Mouse (Mus musculus): ENCODE results near the gene Prdm16. TPM values are rescaled to one million over a fixed set of nuclear protein-coding genes. Genes with fewer than 3 reads are reported as not detected.

Gene Prdm16
- polyA plus RNA-seq, 1 experiment from 2014 or later, result 17.5 TPM

GRCm38 (mm10) chr4:154400256-154401171 lies 236.2 kb downstream of the Prdm16 start:
- ATAC-seq (ENCODE audit: insufficient number of reproducible peaks, low FRiP score, low TSS enrichment, low read depth), result no peak
- Histone ChIP-seq H3K27ac (no peak overlapping the region), H3K4me1 (peaks cover 35% of the 10 kb centered on the region), H3K9ac (no peak overlapping the region), H3K36me3 (no peaks in the 10 kb centered on the region), H3K4me2 (no peak overlapping the region), H3K27me3 (0 out of 2 replicates have a peak, but pooled peaks cover 3% of the 10 kb centered on the region), H3K9me3 (no peaks in the 10 kb centered on the region), H3K4me3 (no peak overlapping the region)
- WGBS, result 79% methylated on average over 24 of the region's 24 CpGs

- no peaks in the 10 kb centered on the region for H3K27me3 ChIP-seq
Observed at GRCm38 (mm10) chr4:154399634-154400033, 237.0 kb downstream of the Prdm16 start.

GRCm38 (mm10) chr4:154396652-154397301 lies 239.9 kb downstream of the Prdm16 start:
- H3K27me3 ChIP-seq, result no peaks in the 10 kb centered on the region
- WGBS, result 54% methylated on average over 14 of the region's 14 CpGs
- ATAC-seq (ENCODE audit: insufficient number of reproducible peaks, low FRiP score, low TSS enrichment, low read depth), result peak; percentile 57
- peak overlapping the region; percentile 62 for H3K27ac ChIP-seq
- no peak overlapping the region for H3K9ac ChIP-seq
- no peaks in the 10 kb centered on the region for H3K9me3 ChIP-seq
- H3K4me3 ChIP-seq, result no peak overlapping the region
- no peaks in the 10 kb centered on the region for H3K36me3 ChIP-seq
- peaks cover 53% of the 10 kb centered on the region for H3K4me1 ChIP-seq
- H3K4me2 ChIP-seq, result no peak overlapping the region

More at GRCm38 (mm10) chr4:154399634-154400033, 237.0 kb downstream of the Prdm16 start:
- H3K9me3 ChIP-seq, result no peaks in the 10 kb centered on the region
- 72% methylated on average over 11 of the region's 11 CpGs for WGBS
- no peaks in the 10 kb centered on the region for H3K36me3 ChIP-seq
- no peak overlapping the region for H3K4me3 ChIP-seq
- H3K4me2 ChIP-seq, result no peak overlapping the region
- ATAC-seq (ENCODE audit: insufficient number of reproducible peaks, low FRiP score, low TSS enrichment, low read depth), result no peak
- H3K27ac ChIP-seq, result 0 out of 2 replicates have a peak overlapping the region, but pooled peaks have one; percentile 22
- peaks cover 40% of the 10 kb centered on the region for H3K4me1 ChIP-seq
- no peak overlapping the region for H3K9ac ChIP-seq

- no peak for ATAC-seq (ENCODE audit: insufficient number of reproducible peaks, low FRiP score, low TSS enrichment, low read depth)
- Histone ChIP-seq H3K27me3 (no peaks in the 10 kb centered on the region), H3K27ac (no peak overlapping the region), H3K4me1 (peaks cover 56% of the 10 kb centered on the region), H3K36me3 (no peaks in the 10 kb centered on the region), H3K9ac (no peak overlapping the region), H3K4me3 (no peak overlapping the region), H3K9me3 (no peaks in the 10 kb centered on the region), H3K4me2 (no peak overlapping the region)
- WGBS, result 70% methylated on average over 7 of the region's 7 CpGs
Observed at GRCm38 (mm10) chr4:154394123-154394722, 242.4 kb downstream of the Prdm16 start.

- Histone ChIP-seq H3K9ac (no peak overlapping the region), H3K4me1 (peaks cover 59% of the 10 kb centered on the region), H3K4me3 (no peak overlapping the region), H3K27ac (no peak overlapping the region), H3K36me3 (no peaks in the 10 kb centered on the region), H3K9me3 (no peaks in the 10 kb centered on the region), H3K4me2 (no peak overlapping the region), H3K27me3 (no peaks in the 10 kb centered on the region)
- WGBS, result 26% methylated on average over 18 of the region's 18 CpGs
- ATAC-seq (ENCODE audit: insufficient number of reproducible peaks, low FRiP score, low TSS enrichment, low read depth), result no peak
Observed at GRCm38 (mm10) chr4:154393196-154394122, 243.2 kb downstream of the Prdm16 start.

- Histone ChIP-seq H3K36me3 (no peaks in the 10 kb centered on the region), H3K4me2 (no peak overlapping the region), H3K4me1 (peaks cover 59% of the 10 kb centered on the region), H3K27ac (no peak overlapping the region), H3K9me3 (no peaks in the 10 kb centered on the region), H3K9ac (no peak overlapping the region), H3K4me3 (no peak overlapping the region), H3K27me3 (no peaks in the 10 kb centered on the region)
- ATAC-seq (ENCODE audit: insufficient number of reproducible peaks, low FRiP score, low TSS enrichment, low read depth), result no peak
- 85% methylated on average over 1 of the region's 1 CpGs for WGBS
Observed at GRCm38 (mm10) chr4:154392641-154393040, 244.0 kb downstream of the Prdm16 start.

- H3K27ac ChIP-seq, result peak overlapping the region; percentile 38
- H3K4me3 ChIP-seq, result no peak overlapping the region
- H3K4me2 ChIP-seq, result no peak overlapping the region
- no peak for ATAC-seq (ENCODE audit: insufficient number of reproducible peaks, low FRiP score, low TSS enrichment, low read depth)
- no peaks in the 10 kb centered on the region for H3K36me3 ChIP-seq
- no peak overlapping the region for H3K9ac ChIP-seq
- no peaks in the 10 kb centered on the region for H3K9me3 ChIP-seq
- H3K27me3 ChIP-seq, result no peaks in the 10 kb centered on the region
- 13% methylated on average over 20 of the region's 20 CpGs for WGBS
- H3K4me1 ChIP-seq, result peaks cover 71% of the 10 kb centered on the region
Observed at GRCm38 (mm10) chr4:154390333-154391080, 246.2 kb downstream of the Prdm16 start.

GRCm38 (mm10) chr4:154389641-154390040 lies 247.0 kb downstream of the Prdm16 start:
- Histone ChIP-seq H3K27ac (0 out of 2 replicates have a peak overlapping the region, but pooled peaks have one; percentile 38), H3K4me2 (no peak overlapping the region), H3K4me3 (no peak overlapping the region), H3K27me3 (no peaks in the 10 kb centered on the region), H3K9ac (no peak overlapping the region), H3K4me1 (peaks cover 75% of the 10 kb centered on the region), H3K36me3 (no peaks in the 10 kb centered on the region), H3K9me3 (no peaks in the 10 kb centered on the region)
- WGBS, result 40% methylated on average over 2 of the region's 2 CpGs
- no peak for ATAC-seq (ENCODE audit: insufficient number of reproducible peaks, low FRiP score, low TSS enrichment, low read depth)

GRCm38 (mm10) chr4:154386810-154387209 lies 249.9 kb downstream of the Prdm16 start:
- H3K9ac ChIP-seq, result no peak overlapping the region
- no peak overlapping the region for H3K27ac ChIP-seq
- H3K27me3 ChIP-seq, result no peaks in the 10 kb centered on the region
- peaks cover 57% of the 10 kb centered on the region for H3K4me1 ChIP-seq
- no peaks in the 10 kb centered on the region for H3K36me3 ChIP-seq
- H3K4me3 ChIP-seq, result no peak overlapping the region
- H3K9me3 ChIP-seq, result no peaks in the 10 kb centered on the region
- 37% methylated on average over 8 of the region's 8 CpGs for WGBS
- no peak overlapping the region for H3K4me2 ChIP-seq
- no peak for ATAC-seq (ENCODE audit: insufficient number of reproducible peaks, low FRiP score, low TSS enrichment, low read depth)

GRCm38 (mm10) chr4:154385918-154386317 lies 250.8 kb downstream of the Prdm16 start:
- H3K36me3 ChIP-seq, result no peaks in the 10 kb centered on the region
- WGBS, result 42% methylated on average over 2 of the region's 2 CpGs
- H3K9ac ChIP-seq, result no peak overlapping the region
- H3K27ac ChIP-seq, result 0 out of 2 replicates have a peak overlapping the region, but pooled peaks have one; percentile 67
- H3K9me3 ChIP-seq, result no peaks in the 10 kb centered on the region
- peaks cover 48% of the 10 kb centered on the region for H3K4me1 ChIP-seq
- H3K4me3 ChIP-seq, result no peak overlapping the region
- no peak overlapping the region for H3K4me2 ChIP-seq
- ATAC-seq (ENCODE audit: insufficient number of reproducible peaks, low FRiP score, low TSS enrichment, low read depth), result no peak
- H3K27me3 ChIP-seq, result no peaks in the 10 kb centered on the region

Data from limb, embryonic 15.5 days (tissue).